Mouse (Mus musculus) liver, adult 2 months (tissue): ENCODE results near the gene Nit2. TPM values are rescaled to one million over a fixed set of nuclear protein-coding genes. Genes with fewer than 3 reads are reported as not detected.
A peak's percentile ranks its signal among the peaks of the same experiment; 100 is the strongest.
"Not testable (repeated sequence)": the region's sequence is repeated elsewhere in the genome, so short reads cannot be mapped to it uniquely, and the experiment has no call there.

Source experiments
- DNase-seq: peaks from one replicate; pipeline ENCODE4 v3.0.0-alpha.2; 2011; ENCODE audit warnings: low read depth, low spot score; ENCODE audit errors: extremely low read depth
- H3K27ac ChIP-seq: fragments of 200-500 bp; replicated peaks from 2 replicates; pipeline ENCODE4 v1.5.1; 2012; ENCODE audit warnings: low read depth, mild to moderate bottlenecking, control low read depth, inconsistent platforms, low read length; ENCODE audit not compliant: insufficient read depth
- H3K27me3 ChIP-seq: fragments of 200-500 bp; 2 replicates; pipeline ENCODE4 v1.6.1; 2012; ENCODE audit warnings: mild to moderate bottlenecking, moderate library complexity, low read length, inconsistent platforms; ENCODE audit not compliant: control insufficient read depth, insufficient read depth
- H3K36me3 ChIP-seq: fragments of 200-500 bp; 2 replicates; pipeline ENCODE4 v1.6.1; 2012; ENCODE audit warnings: low read length, inconsistent platforms; ENCODE audit not compliant: control insufficient read depth, insufficient read depth
- H3K4me1 ChIP-seq: fragments of 200-500 bp; 2 replicates; pipeline ENCODE4 v1.6.1; 2011; ENCODE audit warnings: low read length; ENCODE audit not compliant: control insufficient read depth, insufficient read depth
- H3K4me3 ChIP-seq: fragments of 200-500 bp; 2 replicates; pipeline ENCODE4 v1.5.1; 2011; ENCODE audit warnings: low read depth, mild to moderate bottlenecking, control low read depth, low read length, moderate library complexity; ENCODE audit not compliant: insufficient read depth
- H3K79me2 ChIP-seq: fragments of 200-500 bp; 2 replicates; pipeline ENCODE4 v1.6.1; 2012; ENCODE audit warnings: inconsistent platforms, mild to moderate bottlenecking, low read length, moderate library complexity; ENCODE audit not compliant: control insufficient read depth, insufficient read depth
- H3K9ac ChIP-seq: fragments of 200-500 bp; 2 replicates; pipeline ENCODE4 v1.6.1; 2012; ENCODE audit warnings: low read depth, mild to moderate bottlenecking, control low read depth, inconsistent platforms, low read length
- CTCF ChIP-seq: fragments of 200-500 bp; IDR thresholded peaks from 2 replicates; pipeline ENCODE4 v1.5.1; 2011; ENCODE audit warnings: low read depth, low read length, control low read depth
- POLR2A ChIP-seq: fragments of 200-500 bp; IDR thresholded peaks from 2 replicates; pipeline ENCODE4 v1.6.1; 2011; ENCODE audit warnings: low read length, control low read depth; ENCODE audit not compliant: insufficient read depth; ENCODE audit errors: extremely low read depth
- WGBS: fragments of 180-500 bp; shearing (Covaris S2); methylation state at CpG from one replicate; pipeline ENCODE4 v1.1.7; 2018; 5-methylcytosine and 5-hydroxymethylcytosine counted together
- polyA plus RNA-seq: library from polyadenylated mRNA; depleted of rRNA; stranded (reverse); fragments of >200 nt; gene quantifications from 2 replicates; pipeline ENCODE4 v1.2.3, GENCODE M21; 2012
- total RNA-seq: library from RNA; depleted of rRNA; stranded (reverse); fragments of >200 nt; gene quantifications from 2 replicates; pipeline ENCODE4 v1.2.3, GENCODE M21; 2014

Nit2 gene
- total and polyA plus RNA-seq, 2 experiments = 172 to 288 TPM

DNA sequence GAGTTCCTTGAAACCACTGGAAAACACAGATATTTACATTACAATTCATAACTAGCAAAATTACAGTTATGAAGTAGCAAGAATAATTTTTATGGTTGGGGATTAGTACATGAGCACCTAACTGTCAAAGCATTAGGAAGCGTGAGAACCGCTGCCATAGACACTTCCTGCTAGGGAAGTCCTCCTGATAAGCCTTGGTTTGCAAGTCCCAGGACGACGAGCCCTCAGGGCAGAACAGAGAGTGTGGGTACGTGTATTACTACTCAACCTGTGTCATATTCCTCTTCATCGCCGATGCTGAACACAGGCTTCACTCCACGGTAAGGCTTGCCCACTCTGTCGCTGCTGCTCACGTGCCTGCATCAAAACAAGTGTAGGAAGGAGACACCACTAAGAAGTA lies 10.5 kb upstream of the Nit2 start:
- Histone ChIP-seq H3K4me1 (no peaks in the 10 kb centered on the region), H3K27ac (no peak overlapping the region), H3K9ac (no peak overlapping the region), H3K4me3 (no peak overlapping the region), H3K27me3 (no peaks in the 10 kb centered on the region), H3K79me2 (no peaks in the 10 kb centered on the region), H3K36me3 (peaks cover 21% of the 10 kb centered on the region)
- no peak for DNase-seq
- WGBS = 80% methylated on average over 10 of the region's 10 CpGs
- TF ChIP-seq POLR2A (no peak), CTCF (no peak)

DNA sequence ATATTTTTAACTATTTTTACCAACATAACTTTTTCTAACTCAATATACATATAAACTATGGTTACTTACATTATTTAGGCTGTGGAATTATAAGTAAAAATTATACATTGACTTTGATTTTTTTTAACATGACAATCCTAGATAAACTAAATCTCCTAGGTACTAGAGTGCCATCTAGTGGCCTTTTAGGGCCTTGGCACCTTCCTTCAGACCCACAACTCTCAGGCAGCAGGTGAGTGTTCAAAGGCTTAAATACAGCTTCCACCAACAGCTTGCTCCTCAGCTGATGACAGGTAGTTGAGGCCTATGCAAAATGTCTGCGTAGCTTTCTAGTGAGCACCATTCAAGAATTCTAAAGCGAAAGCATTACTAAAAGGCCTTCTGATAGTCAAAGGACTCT lies 10.1 kb upstream of the Nit2 start:
- no peak overlapping the region for H3K27ac ChIP-seq
- no peak overlapping the region for H3K9ac ChIP-seq
- peak; percentile 58 for DNase-seq
- no peak overlapping the region for H3K4me3 ChIP-seq
- H3K36me3 ChIP-seq = peaks cover 21% of the 10 kb centered on the region
- 78% methylated on average over 2 of the region's 2 CpGs for WGBS
- TF ChIP-seq CTCF (peak; percentile 59; the same call in 1 of the 2 replicates), POLR2A (no peak)
- H3K27me3 ChIP-seq = no peaks in the 10 kb centered on the region
- H3K79me2 ChIP-seq = no peaks in the 10 kb centered on the region
- no peaks in the 10 kb centered on the region for H3K4me1 ChIP-seq

DNA sequence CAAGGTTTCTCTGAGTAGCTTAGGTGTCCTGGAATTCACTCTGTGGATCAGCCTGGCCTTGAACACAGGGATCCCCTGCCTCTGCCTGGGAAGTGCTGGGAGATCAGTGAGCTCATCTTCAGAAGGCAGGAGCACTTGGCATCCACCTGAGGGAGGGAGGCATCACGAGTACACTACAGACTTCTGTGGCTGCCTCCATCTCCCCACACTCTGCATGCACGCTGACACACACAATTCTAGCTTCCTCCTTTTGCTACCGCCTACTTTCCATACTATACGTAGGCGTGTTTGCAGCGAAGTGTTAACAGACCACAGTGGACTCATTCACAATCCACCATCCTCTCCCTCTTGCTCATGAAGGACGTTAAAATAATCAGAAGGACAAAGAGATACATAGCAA lies 9.1 kb upstream of the Nit2 start:
- Histone ChIP-seq H3K4me1 (no peaks in the 10 kb centered on the region), H3K4me3 (no peak overlapping the region), H3K27me3 (no peaks in the 10 kb centered on the region), H3K27ac (no peak overlapping the region), H3K36me3 (peaks cover 18% of the 10 kb centered on the region), H3K79me2 (no peaks in the 10 kb centered on the region), H3K9ac (no peak overlapping the region)
- DNase-seq = no peak
- TF ChIP-seq POLR2A (no peak), CTCF (no peak)
- WGBS = 82% methylated on average over 7 of the region's 7 CpGs

DNA sequence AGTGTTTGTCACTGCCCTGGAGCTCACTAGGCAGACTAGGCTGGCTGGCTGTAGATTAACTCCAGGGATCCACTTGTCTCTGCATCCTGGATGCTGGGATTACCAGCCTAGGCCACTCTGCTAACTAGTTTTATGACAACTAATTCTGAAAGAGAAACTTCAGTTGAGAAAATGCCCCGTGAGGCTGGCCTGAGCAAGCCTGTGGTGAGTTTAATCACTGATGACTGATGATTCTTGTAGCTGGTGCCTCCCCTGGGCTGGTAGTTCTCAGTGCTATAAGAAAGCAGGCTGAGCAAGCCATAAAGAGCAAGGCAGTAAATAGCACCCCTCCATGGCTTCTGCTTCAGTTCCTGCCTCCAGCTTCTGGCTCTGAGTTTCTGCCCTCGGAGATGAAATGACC lies 8.6 kb upstream of the Nit2 start:
- DNase-seq = no peak
- Histone ChIP-seq H3K9ac (no peak overlapping the region), H3K36me3 (peaks cover 19% of the 10 kb centered on the region), H3K27ac (no peak overlapping the region), H3K79me2 (no peaks in the 10 kb centered on the region), H3K4me1 (no peaks in the 10 kb centered on the region), H3K27me3 (no peaks in the 10 kb centered on the region), H3K4me3 (no peak overlapping the region)
- WGBS = 95% methylated on average over 2 of the region's 2 CpGs
- no peak for TF ChIP-seq CTCF
- no peak for TF ChIP-seq POLR2A

DNA sequence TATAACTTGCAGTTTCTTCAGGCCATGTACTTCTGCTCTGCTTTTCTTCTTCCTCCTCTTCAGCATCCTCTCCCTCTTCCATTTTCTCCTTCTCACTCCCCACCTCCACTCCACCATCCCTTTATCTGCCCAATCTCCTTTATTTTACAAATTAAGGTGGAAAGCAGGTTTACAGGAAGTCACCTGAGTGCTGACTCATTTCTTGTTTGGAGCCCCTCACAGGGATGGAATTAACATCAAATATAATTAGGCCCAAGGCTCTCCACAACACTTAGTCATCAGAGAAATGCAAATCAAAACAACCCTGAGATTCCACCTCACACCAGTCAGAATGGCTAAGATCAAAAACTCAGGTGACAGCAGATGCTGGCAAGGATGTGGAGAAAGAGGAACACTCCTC lies 7.3 kb upstream of the Nit2 start:
- H3K27me3 ChIP-seq = not testable (repeated sequence)
- H3K36me3 ChIP-seq = peaks cover 23% of the 10 kb centered on the region

GRCm38 (mm10) chr16:57171570-57171969 lies 4.4 kb upstream of the Nit2 start:
- Histone ChIP-seq H3K79me2 (no peaks in the 10 kb centered on the region), H3K27ac (no peak overlapping the region), H3K9ac (no peak overlapping the region), H3K4me3 (no peak overlapping the region), H3K27me3 (no peaks in the 10 kb centered on the region), H3K36me3 (peaks cover 15% of the 10 kb centered on the region), H3K4me1 (peaks cover 4% of the 10 kb centered on the region)
- DNase-seq = no peak
- 93% methylated on average over 6 of the region's 6 CpGs for WGBS
- TF ChIP-seq POLR2A (no peak), CTCF (no peak)

More for the DNA sequence above, 7.3 kb upstream of the Nit2 start:
- DNase-seq, H3K4me3 ChIP-seq, H3K4me1 ChIP-seq, H3K79me2 ChIP-seq, H3K27ac ChIP-seq, H3K9ac ChIP-seq: not testable (repeated sequence)
